Mouse (Mus musculus): ENCODE measurements at regions not wholly inside any gene's neighbourhood (a gene's known extent, or its start where the extent isn't known, plus 50 kb on each side); places are given as distances from the start of the nearest gene placed in this dataset.

DNA sequence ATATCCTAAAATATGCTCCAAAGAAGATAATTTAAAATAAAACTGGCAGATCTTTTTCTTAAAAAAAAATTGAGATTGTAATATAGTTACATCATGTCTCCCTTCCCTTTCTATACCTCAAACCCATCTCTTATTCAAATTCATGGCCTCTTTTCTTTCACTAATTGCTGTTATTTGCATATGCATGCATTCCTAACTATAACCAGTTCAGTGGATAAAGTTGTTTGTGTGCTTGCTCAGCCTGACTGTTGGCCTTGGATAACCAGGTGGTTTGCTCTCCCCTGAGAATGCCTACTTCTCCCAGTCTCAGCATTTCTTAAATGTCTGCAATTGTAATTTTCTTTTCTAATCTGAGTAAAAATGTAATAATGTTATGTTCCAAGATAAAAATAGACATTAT, 2154.8 kb downstream of the 4930444P10Rik start:
- DNase-seq: no peak

DNA sequence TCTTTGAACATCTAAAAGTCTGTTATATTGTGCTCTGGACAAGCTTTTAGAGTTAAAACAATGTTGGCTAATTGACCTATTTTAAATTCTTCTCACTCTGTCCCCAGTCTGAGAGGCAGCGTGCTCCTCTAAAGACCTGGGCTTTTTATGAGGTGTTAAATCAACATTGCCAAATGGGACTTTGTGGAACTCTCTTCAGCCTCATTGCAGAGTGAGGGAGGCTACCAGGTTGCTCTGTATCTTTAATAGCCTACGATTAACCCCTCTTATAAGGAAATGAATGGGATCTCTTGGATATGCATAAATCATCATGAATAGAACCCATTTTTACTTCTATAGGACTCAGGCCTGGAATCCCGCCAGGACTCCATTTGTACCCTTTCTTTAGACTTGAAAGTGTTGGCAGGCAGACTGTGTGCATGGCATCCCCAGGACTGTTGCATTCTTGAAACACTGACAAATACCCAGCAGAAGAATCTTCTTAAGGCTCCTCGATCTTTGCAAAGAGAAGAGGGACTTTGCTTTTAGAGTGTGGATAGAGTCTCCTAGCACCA, 2157.1 kb downstream of the 4930444P10Rik start:
- no peak for DNase-seq

DNA sequence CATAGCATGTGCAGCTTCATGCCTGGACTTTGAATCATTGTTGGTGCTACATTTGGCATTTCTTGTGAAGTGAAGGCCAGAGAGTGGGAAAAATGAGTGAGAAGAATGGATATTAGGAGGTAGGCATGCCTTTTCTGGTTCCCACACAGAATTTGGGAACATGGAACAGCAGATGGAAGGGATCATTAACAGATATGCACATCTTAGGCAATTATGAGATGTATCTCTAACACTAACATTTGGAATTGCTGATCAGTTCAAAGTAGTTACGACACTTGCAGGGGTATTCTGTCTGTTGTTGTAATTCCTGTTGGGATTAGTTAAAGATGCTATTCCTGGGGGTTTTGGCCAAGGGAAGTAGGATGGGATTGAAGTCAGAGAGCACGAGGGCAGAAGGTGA, 2164.4 kb downstream of the 4930444P10Rik start:
- DNase-seq: no peak

DNA sequence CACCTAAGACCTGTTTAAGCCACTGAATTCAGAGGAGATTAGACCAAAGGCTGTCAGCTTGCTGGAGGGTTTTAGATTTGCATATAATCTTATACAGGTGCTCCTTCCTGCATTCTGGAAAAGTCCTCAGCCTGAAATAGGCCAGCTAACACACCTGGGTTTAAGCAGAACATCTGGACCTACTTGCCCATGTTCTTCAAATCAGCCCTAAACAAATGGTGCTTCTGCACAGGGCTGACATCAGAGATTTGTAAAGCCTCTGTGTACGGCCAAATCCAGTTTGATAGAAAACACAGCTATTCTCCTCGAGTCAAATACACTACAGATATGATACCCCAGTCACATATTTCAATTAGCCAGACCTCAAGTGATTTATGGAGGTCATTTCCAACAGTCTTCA, 2165.2 kb downstream of the 4930444P10Rik start:
- DNase-seq: no peak

DNA sequence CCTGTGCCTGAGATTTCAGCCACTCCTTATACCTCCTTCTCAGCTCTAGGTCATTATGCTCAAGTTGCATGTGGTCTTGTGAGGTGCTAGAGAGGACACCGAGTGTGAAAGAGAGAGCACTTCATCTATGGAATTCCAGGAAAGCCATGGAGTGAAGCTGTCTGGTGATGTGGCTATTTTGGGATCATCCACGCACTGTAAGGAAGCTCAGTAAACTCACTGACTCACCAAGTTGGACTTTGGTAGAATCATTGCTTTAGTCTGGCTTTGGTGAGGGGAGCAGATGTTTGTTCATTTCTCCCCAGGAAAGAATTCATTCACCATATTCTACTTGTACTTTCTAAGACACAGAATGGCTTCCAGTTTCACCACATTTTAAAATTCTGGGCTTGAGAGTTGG, 2167.1 kb downstream of the 4930444P10Rik start:
- DNase-seq: no peak

DNA sequence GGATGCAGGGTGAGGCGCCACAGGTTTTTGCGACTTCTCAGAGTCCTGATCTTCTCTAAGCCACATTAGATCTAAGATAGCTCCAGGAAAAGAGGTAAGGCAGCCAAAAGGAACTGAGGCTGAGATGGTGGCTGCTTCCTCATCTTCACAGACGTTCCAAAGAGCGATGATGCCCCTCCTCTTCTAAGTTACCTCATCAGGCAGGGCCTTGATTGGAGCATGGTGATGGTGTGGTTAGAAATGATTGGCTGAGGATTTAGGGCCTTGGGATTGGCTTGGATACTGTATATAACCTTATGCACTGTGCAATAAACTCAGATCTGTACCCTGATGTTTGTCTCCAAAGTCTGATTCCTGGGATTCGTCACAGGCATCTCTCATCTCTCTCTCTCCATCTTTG, 2177.9 kb downstream of the 4930444P10Rik start:
- no peak for DNase-seq

DNA sequence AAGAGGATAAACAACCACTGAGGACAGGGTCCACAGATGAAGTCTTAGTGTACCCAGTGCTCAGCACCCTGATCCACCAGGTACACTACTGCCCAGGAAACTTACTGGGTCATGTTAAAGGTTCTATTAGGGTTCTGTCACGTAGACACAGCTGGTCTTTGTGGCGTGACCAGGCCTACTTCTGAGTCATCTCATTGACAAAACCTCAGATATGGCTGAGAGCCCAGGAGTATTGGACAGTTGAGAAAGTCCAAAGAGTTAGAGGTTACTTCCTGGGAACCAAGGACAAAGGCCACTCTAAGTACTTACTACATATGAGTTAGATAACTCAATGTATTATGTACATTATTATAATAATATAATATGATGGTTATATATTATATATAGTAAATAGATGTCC, 2214.0 kb downstream of the 4930444P10Rik start:
- DNase-seq: no peak

DNA sequence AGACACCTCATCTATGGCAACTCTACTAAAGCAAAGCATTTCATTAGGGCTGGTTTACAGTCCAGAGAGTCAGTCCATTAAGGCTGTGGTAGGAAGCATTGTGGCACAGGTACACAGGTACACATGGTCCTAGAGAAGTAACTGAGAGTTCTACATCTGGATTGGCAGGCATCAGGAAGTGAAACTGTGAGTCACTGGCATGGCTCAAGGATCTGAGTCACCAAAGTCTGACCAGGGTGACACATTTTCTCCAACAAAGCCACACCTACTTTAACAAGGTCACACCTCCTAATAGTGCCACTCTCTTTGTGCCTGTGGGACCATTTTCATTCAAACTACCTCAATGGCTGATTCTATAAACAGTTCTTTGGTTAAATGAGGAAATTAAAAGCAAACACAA, 2219.2 kb downstream of the 4930444P10Rik start:
- no peak for DNase-seq

DNA sequence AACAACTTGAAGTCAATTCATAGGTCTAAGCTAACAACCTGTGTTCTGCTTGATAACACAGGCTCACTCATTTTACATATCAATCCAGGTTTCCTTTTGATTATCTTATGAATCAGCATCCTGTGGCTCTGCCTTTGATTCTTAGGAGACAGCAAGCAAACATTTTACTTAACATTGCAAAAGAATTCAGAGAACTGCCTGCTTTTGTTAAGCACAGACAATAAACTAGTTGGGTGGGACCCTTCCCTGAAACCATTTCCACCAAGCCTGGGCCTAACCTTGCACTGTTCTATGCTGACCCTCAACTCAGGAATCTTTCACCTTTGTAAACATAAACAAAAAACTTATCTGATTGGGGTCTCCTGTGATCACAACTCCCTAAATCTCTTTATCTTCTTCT, 2220.6 kb downstream of the 4930444P10Rik start:
- no peak for DNase-seq

DNA sequence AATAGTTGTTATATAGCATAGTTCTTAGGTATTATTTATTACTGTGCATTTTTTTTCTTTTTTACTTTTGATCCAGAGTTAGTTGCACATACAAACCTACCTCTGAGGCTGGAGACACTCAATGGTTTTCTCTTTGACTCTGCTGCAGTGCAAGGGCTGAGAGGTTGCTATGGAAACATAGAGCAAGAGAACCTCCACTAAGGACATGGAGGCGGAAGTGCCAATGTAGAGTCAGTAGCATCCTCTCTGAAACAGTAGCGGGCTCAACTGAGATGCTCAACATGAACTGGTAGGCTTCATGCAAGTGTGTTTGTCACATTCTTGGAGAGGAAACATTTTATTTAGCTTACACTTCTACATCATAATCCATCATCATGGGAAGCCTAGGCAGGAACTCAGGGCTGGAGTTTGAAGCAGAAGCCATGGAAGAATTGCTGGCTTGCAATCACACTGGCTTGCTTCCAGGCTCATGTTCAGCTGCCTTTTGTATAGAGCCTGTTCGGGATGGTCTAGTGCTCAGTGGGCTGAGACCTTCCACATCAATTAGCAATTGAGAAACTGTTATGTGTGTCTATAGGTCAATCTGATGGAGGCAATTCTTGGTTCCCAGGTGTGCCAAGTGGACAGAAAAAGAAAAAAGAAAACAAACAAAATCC, 2222.4 kb downstream of the 4930444P10Rik start:
- no peak for DNase-seq

DNA sequence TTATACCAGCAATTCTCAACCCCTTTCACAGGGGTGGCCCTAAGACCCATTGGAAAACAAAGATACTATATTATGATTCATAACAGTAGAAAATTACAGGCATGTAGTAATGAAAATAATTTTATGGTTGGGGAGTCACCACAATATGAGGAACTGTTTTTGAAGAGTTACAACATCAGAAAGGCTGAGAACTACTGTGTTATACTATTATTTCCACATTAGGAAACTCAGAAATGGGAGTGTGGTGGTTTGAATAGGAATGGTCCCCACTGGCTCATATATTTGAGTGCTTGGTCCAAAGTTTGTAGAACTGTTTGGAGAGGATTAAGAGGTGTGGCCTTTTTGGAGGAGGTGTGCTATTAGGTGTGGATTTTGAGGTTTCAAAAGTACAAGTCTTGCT, 2227.4 kb downstream of the 4930444P10Rik start:
- no peak for DNase-seq

DNA sequence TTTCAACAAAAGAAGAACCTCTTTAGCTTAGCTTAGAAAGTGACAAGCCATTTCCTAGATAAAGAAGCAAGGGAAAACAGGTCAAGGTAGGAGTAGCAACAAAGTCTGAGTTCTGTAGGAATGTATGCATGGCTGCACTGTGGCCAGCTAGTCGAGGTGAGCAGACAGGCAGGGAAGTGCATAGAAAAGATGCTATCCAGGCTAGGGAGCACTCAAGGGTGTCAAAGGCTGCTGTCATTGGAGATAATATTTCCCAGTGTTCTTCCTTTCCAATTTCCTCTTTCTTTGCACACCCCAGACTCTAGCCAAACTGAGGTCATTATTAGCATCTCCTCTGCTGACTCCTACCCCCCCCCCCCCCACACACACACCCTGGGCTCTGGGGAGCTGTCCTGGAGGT, 2229.4 kb downstream of the 4930444P10Rik start:
- DNase-seq: no peak

DNA sequence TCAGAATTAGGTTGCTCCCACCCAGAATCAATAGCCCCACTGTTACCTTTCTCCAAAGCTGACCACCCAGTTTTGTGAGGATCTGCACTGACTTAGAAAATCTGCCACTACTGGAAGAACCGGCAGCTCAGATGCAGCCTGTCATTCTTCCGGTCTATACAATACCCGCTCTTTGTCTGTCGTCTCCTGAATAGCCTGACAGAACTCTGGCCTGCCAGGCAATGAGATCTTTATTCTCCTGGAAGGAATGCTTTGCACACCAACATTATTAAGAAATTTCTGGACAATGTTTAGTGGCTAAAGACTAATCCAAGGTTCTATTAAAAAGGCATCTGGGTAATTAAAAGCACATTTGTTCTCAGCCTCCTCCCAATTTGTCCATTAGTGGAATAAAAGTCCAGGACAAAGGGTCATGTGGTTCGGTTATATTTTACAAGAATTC, 2232.0 kb downstream of the 4930444P10Rik start:
- peak; percentile 58 for DNase-seq

DNA sequence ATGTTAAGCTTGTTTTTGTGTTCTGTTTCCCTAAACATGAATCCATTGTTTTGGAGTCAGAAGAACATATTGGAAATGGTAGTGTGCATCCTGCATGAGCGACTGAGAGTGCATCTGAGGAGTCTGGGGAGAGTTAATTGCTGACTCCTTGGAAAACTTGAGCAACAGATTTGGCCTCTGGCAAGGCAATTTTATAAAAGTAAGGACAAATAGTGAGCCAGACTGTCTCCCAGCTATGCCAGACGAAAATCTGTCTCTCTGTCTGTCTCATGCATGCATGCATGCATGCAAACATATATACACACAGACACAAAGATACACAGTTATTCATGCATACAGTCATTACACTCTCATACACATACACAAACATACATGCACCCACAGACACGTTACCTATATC, 2232.7 kb downstream of the 4930444P10Rik start:
- no peak for DNase-seq

DNA sequence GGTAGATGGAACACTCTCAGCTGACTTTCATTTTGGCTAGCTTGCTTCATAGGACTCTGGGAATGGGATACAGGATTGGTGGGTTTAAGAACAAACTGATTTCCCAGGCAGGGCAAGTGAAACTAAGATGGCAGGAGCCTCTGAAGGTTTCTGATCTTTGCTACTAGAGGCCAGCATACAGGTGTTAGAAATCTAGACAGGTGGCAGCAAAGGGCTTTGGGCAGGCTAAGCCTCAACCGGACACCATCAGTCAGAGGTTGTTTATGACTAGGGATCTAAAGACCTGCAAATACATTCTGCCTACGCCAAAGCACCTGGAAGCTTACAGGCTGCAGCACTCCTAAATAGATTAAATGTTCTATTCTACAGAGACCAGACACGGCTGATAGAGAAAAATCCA, 2233.4 kb downstream of the 4930444P10Rik start:
- no peak for DNase-seq

DNA sequence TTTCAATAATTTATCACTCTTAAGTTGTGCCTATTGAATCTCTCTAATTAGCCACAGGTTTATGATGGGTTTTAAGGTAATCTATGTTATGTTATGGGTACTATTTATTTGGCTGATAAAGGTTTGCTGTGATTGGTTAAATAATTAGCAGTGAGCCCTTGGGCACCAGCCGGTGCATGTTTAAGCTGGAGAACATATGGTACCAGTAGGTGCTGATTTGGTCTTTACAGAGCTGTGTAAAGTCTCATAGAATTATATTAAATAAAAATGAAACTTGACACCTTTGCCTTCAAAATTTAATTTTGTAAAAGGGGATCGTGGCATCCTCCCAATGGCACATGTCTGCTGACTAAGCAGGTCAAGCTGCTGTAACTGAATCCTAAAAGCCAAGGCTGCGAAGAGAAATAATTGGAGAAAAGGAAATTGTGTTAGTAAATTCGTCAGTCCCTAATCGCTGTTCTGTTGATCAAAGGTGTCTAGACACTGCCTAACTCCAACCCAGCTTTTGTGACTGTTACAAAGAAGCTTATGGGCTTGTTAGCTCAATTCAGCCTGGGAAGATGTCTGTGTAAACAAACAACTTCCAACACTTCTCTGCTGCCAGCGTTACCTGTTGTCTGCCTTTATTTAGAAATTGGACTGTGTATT, 2234.6 kb downstream of the 4930444P10Rik start:
- DNase-seq: no peak

DNA sequence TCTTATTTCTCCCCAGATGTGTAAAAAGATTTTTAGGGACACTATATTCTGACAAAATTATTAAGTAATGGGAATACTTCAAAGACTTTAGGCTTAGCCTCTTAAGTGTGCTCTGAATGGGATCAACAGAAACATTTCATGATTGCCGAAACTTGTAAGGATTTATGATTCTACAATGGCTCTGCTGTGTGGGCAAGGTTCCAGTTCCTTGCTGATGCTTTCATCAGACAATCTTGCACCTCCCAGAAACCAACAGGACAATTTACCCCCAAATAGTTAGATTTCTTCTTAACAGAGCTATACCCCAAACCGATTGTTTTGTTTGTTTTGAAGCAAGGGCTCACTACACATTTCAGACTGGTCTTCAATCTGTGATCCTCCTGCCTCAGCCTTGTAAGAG, 2236.1 kb downstream of the 4930444P10Rik start:
- no peak for DNase-seq

DNA sequence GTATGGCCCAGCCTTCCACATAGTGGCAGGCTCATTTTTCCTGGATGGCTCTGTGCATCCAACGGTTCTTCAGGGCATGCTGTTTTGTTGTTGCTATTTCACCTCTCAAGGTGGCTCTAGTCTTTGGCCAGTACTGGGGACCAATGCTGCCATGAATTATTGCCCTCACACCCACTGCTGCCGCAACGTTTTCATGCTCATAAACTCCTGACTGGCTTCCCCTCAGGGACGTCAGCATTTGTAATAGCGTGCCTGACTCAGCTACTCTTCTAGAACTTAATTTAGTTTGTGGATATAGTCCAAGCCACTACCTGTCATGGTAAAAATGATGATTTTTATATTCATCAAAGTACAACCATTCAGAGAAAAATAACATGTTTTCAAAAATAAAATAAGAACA, 2242.0 kb downstream of the 4930444P10Rik start:
- DNase-seq: no peak

DNA sequence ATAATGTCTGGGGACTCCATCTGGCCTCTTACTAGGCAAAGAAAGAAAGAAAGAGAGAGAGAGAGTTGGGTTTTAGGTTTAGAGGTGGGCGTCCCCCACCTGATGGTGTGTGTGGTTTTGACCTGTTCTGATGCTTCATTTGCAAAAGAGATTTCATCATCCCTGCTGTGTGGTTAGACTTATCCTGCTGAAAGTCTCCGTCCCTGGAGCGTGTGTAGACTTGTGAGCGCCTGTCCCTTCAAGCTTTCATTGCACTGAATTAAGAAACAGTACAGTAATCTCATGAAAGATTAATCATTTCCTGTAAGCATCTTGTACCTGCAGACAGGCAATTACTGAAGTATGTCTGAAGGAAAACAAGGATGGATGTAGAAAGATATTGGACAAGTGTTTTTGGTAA, 2244.1 kb downstream of the 4930444P10Rik start:
- no peak for DNase-seq

DNA sequence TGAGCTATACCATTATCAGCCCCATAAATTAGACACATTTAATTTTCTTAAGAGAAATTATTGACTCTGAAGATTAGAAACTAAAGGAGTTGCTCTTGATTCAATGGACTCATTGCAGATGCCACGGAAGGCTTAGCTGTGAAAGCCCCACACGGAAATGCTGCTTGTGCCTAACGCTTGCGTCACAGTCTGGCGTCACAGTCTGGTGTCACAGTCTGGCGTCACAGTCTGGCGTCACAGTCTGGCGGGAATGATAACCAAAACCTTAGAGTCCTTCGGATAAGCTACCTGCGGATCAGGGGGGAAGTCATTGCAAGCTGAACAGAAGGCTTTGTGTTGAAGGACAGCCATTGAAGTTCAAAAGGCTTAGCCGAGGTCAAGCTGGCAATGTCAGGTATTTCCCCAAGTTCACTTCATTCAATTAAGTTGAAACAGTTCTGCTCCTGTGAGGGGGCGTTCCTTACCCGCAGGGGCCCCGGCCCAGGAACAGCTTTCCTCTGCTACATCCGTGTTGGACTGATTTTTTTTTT, 2246.7 kb downstream of the 4930444P10Rik start:
- no peak for DNase-seq

DNA sequence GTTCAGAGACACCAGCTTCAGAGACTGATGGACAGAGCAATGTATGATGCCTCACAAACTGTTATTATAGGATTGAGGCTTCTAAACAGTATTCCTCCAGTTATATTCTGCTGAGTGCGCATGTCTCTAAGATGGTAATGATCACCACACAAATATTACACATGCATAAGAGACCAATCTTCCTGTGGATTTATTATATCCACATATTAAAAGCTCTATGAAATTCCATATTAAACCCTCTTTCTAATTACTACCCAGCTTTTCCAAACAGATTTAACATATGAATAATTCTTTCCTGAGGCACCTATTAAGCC, 2252.9 kb downstream of the 4930444P10Rik start:
- DNase-seq: no peak

DNA sequence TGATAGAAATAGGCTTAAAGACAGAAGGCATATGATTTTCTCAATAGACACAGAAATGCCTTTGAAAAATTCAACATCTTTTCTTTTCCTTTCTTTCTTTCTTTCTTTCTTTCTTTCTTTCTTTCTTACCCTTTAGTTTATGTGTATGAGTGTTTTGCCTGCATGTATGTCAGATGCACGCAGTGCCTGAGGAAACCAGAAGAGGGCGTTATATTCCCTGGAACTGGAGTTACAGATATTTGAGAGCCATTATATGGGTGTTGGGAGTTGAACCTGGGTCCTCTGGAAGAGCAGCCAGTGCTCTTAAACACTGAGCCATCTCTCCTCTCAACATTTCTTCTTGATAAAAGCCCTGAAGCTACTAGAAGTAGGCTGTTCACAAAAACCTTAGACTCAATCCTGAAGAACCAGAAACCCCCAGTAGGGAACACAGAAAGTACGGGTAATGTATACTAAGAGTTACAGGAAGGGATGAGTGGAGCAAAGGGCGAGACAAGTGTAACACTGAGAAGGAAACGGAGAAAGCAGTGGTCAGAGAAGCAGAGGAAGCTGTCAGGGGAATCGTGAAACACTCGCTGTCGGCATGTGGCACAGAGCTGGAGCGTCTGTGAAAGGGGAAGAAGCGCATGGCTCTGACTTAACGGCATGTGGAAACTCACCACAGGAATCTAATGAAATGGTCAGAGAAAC, 2253.4 kb downstream of the 4930444P10Rik start:
- DNase-seq: no peak

DNA sequence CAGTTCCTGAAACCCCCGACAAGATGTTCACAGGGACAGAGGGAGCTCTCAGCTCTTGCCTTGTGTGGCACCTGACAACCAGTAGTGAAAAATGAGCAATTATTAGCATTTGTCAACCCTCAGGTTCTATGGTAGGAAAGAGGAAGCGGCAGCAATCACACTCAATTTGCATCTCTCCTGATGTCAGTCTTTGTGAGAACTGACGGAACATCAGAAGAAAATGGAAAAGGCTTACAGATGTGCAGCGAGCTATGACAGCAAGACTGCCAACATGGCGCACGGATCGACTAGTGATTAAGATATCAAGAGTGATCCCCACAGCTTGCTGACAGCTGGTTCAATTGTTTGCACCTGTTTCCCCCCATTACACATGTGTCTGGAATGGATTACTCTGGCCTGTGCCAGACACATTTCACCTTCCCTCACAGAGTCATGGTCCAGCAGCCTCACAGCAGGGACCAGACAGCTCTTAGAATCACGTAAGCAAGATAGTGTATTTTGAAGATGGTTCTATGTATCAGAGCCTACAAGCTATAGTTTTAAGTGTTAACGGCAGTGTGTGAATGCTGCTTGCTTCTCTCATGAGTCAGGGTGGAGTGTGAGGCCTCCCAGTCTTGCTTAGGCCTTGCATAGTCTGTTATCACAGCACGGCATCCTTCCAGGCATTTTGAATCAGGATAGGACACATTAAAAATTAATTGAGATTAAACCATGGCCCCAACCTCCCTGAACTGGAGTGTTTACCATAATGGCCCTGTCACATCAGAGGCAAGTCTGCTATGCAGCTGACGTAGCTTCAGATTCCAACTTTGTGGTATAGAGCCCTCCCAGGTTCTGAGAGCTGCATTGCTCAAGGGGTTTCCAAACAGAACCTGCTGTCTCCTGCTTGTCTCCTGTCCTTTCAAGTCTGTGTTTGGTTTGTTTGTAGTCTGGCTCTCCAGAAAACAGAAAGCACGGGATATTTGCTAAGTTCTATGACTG, 2258.0 kb downstream of the 4930444P10Rik start:
- no peak for DNase-seq

All from kidney, adult 9 months (tissue).